Mouse (Mus musculus) liver, postnatal 0 days (tissue): ENCODE measurements around the gene Cd164l2.

ENCODE experiments used
- CTCF ChIP-seq: sonication (generic); IDR thresholded peaks from 2 replicates; pipeline ENCODE4 v1.5.1; 2016; ENCODE audit warnings: antibody characterized with exemption, low read depth
- EP300 ChIP-seq: IDR thresholded peaks from 2 replicates; pipeline ENCODE4 v1.6.1; 2016; ENCODE audit warnings: antibody characterized with exemption, low read depth, mild to moderate bottlenecking

GRCm38 (mm10) chr4:133262882-133263281 is 51.0 kb downstream of the Cd164l2 start, which contains the start of gene Sytl1:
- TF ChIP-seq CTCF (peak; percentile 42; the same call in 1 of the 2 replicates), EP300 (no peak)
